Mouse (Mus musculus) lung, adult 2 months (tissue): Measurements from ENCODE around the gene Rbfox2.

Experiments
- CTCF ChIP-seq: fragments of 200-500 bp; IDR thresholded peaks from 2 replicates; pipeline ENCODE4 v1.5.1; 2011; ENCODE audit warnings: mild to moderate bottlenecking, low read length, control low read depth; ENCODE audit not compliant: insufficient read depth
- POLR2A ChIP-seq: fragments of 200-500 bp; IDR thresholded peaks from 2 replicates; pipeline ENCODE4 v1.6.1; 2011; ENCODE audit warnings: low read depth, mild to moderate bottlenecking, control low read depth, low read length, borderline replicate concordance; ENCODE audit errors: extremely low read depth

GRCm38 (mm10) chr15:77239564-77239963, 67.2 kb downstream of the Rbfox2 start:
- TF ChIP-seq CTCF: no peak
- no peak for TF ChIP-seq POLR2A
